Mouse (Mus musculus): Measurements from ENCODE around the gene Kbtbd7. TPM values are rescaled to one million over a fixed set of nuclear protein-coding genes. Genes with fewer than 3 reads are reported as not detected.
"Not testable (repeated sequence)": the region's sequence is repeated elsewhere in the genome, so short reads cannot be mapped to it uniquely, and the experiment has no call there.

The Kbtbd7 gene
- polyA plus RNA-seq, 1 experiment from 2014 or later = 3.0 TPM

DNA sequence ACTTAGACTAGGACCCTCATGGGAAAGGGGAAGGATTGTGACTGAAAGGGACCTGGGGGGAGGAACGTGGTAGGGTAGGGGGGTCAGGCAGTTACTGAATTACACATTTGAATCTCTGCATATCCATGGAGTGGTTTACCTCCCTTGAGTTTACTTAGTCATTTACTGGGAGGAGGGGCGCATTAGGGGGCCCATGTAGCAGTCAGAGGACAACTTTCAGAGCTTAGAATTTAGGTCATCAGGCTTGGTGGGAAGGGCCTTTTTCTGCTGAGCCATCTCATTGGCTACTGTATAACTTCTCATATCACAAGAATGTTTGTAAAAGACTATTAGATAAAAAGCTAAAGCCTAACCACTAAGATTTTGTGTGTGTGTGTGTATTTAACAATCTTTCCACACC lies 15.6 kb upstream of the Kbtbd7 start:
- 0 out of 2 replicates have a peak, but pooled peaks cover 4% of the 10 kb centered on the region for H3K36me3 ChIP-seq (replicated peaks; ENCODE audit: insufficient read depth, low read length)
- ATAC-seq (no peak), DNase-seq (no peak)
- no peaks in the 10 kb centered on the region for H3K4me1 ChIP-seq (ENCODE audit: insufficient read depth)
- H3K27me3 ChIP-seq (ENCODE audit: insufficient read depth, low read length) = no peaks in the 10 kb centered on the region
- 64% methylated on average over 2 of the region's 2 CpGs for WGBS (ENCODE audit: insufficient replicate concordance)
- H3K4me2 ChIP-seq (ENCODE audit: low read depth, low read length) = no peak overlapping the region
- H3K9ac ChIP-seq (replicated peaks) = no peak overlapping the region
- H3K27ac ChIP-seq (ENCODE audit: low read depth) = no peak overlapping the region
- no peak for TF ChIP-seq EP300 (IDR thresholded peaks at IDR 0.05; ENCODE audit: low read depth)
- TF ChIP-seq CTCF (IDR thresholded peaks at IDR 0.05; ENCODE audit: low read depth) = no peak
- H3K9me3 ChIP-seq (ENCODE audit: low read length) = no peaks in the 10 kb centered on the region
- H3K4me3 ChIP-seq (ENCODE audit: low read depth, low read length) = no peak overlapping the region

DNA sequence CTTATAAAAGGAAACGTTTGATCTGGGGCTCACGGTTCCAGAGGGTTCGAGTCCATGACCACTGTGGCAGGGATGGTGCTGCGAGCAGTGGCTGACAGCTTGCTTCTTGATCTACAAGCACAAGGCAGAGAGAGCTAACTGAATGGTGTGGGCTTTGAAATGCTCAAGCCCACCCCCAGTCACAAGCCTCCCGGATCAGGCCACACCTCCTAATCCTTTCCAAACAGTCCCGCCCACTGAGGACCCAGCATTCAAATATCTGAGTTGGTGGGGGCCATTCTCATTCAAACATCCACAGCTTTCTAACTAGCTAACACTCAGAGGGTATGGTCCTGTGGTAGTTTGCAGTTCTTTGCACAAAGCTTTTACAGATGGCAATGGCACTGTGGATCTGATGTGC lies 13.2 kb upstream of the Kbtbd7 start:
- ATAC-seq (no peak), DNase-seq (no peak)
- WGBS (ENCODE audit: insufficient replicate concordance) = 85% methylated on average over 6 of the region's 6 CpGs
- H3K9ac ChIP-seq (replicated peaks) = no peak overlapping the region
- H3K4me1 ChIP-seq (ENCODE audit: insufficient read depth) = no peaks in the 10 kb centered on the region
- H3K27me3 ChIP-seq (ENCODE audit: insufficient read depth, low read length) = no peaks in the 10 kb centered on the region
- no peak overlapping the region for H3K4me2 ChIP-seq (ENCODE audit: low read depth, low read length)
- no peak overlapping the region for H3K27ac ChIP-seq (ENCODE audit: low read depth)
- no peaks in the 10 kb centered on the region for H3K9me3 ChIP-seq (ENCODE audit: low read length)
- no peak overlapping the region for H3K4me3 ChIP-seq (ENCODE audit: low read depth, low read length)
- H3K36me3 ChIP-seq (replicated peaks; ENCODE audit: insufficient read depth, low read length) = peaks cover 8% of the 10 kb centered on the region; the same call in 1 of the 2 replicates
- TF ChIP-seq EP300 (IDR thresholded peaks at IDR 0.05; ENCODE audit: low read depth) (no peak), CTCF (IDR thresholded peaks at IDR 0.05; ENCODE audit: low read depth) (no peak)

DNA sequence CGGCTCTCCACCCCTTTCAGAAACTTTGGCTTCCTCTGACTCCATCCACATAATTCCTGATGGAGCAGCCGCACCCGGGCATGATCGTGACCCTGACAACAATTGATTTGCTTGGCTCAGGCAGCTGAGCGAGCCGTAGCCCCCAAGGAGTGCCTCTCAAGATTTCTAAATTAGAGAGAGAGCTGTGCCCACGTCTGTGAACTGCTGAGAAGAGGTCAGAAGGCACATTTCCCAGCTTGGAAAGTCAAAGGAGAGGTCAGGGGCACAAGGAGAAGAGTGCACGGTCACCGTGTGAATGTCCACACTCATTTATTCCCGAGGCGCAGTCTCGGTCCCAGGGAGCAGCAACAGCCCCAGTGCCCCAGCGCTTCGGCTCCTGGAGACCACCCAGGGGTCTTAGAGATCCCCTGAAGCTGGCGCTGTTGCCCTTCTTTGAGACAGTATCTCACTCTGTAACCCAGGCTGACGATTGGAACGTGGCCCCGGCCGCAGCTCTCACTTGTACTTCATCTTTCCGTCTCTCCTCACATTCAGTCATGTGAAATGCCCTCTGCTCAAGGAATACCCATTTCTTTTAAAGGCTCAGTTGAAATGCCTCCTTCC lies 6.1 kb upstream of the Kbtbd7 start:
- TF ChIP-seq EP300 (IDR thresholded peaks at IDR 0.05; ENCODE audit: low read depth) = no peak
- no peak for TF ChIP-seq CTCF (IDR thresholded peaks at IDR 0.05; ENCODE audit: low read depth)
- no peak for DNase-seq
- H3K4me1 ChIP-seq (ENCODE audit: insufficient read depth) = no peaks in the 10 kb centered on the region
- ATAC-seq = no peak
- H3K4me2 ChIP-seq (ENCODE audit: low read depth, low read length) = no peak overlapping the region
- H3K9ac ChIP-seq (replicated peaks) = no peak overlapping the region
- no peaks in the 10 kb centered on the region for H3K27me3 ChIP-seq (ENCODE audit: insufficient read depth, low read length)
- peaks cover 14% of the 10 kb centered on the region for H3K36me3 ChIP-seq (replicated peaks; ENCODE audit: insufficient read depth, low read length)
- no peaks in the 10 kb centered on the region for H3K9me3 ChIP-seq (ENCODE audit: low read length)
- H3K27ac ChIP-seq (ENCODE audit: low read depth) = no peak overlapping the region
- no peak overlapping the region for H3K4me3 ChIP-seq (ENCODE audit: low read depth, low read length)
- WGBS (ENCODE audit: insufficient replicate concordance) = 83% methylated on average over 20 of the region's 20 CpGs

DNA sequence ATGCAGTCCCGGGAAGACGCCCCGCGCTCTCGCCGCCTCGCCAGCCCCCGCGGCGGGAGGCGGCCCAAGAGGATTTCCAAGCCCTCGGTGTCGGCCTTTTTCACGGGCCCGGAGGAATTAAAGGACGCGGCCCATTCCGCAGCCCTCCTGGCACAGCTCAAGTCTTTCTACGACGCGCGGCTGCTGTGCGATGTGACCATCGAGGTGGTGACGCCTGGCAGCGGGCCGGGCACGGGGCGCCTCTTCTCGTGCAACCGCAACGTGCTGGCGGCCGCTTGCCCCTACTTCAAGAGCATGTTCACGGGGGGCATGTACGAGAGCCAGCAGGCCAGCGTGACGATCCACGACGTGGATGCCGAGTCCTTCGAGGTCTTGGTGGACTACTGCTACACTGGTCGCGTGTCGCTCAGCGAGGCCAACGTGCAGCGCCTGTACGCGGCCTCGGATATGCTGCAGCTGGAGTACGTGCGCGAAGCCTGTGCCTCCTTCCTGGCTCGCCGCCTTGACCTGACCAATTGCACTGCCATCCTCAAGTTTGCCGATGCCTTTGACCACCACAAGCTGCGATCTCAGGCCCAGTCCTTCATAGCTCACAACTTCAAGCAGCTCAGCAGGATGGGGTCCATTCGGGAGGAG lies 537 bp downstream of the Kbtbd7 start:
- Histone ChIP-seq H3K4me1 (ENCODE audit: insufficient read depth) (peaks cover 11% of the 10 kb centered on the region), H3K27ac (ENCODE audit: low read depth) (peak overlapping the region; percentile 91), H3K4me2 (ENCODE audit: low read depth, low read length) (peak overlapping the region; percentile 65), H3K4me3 (ENCODE audit: low read depth, low read length) (peak overlapping the region; percentile 55), H3K9ac (replicated peaks) (peak overlapping the region; percentile 60)
- H3K27me3 ChIP-seq (ENCODE audit: insufficient read depth, low read length); DNase-seq; H3K36me3 ChIP-seq (replicated peaks; ENCODE audit: insufficient read depth, low read length); H3K9me3 ChIP-seq (ENCODE audit: low read length): not testable (repeated sequence)
- WGBS (ENCODE audit: insufficient replicate concordance) = 84% methylated on average over 4 of the region's 59 CpGs
- ATAC-seq = peak; percentile 44

DNA sequence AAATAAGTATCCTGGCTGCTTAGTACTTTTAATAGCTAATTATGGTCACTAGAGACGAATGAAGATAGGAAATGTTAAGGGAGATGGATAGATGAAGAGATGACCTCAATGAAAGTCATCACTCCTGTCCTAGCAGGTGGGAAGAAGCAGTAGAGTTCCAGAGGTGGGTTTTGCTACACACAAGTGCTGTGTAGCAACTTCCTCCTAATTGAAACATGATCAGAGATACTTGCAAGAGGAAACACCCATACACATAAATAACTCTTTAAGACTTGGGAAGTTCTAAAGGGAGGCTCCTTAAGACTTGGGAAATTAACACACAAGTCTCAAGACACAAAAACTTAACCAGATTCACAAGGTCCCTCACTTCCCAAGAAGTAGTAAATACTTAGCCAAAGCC lies 7.8 kb downstream of the Kbtbd7 start:
- H3K4me2 ChIP-seq (ENCODE audit: low read depth, low read length) = no peak overlapping the region
- ATAC-seq (no peak), DNase-seq (no peak)
- H3K36me3 ChIP-seq (replicated peaks; ENCODE audit: insufficient read depth, low read length) = no peaks in the 10 kb centered on the region
- H3K4me3 ChIP-seq (ENCODE audit: low read depth, low read length) = no peak overlapping the region
- TF ChIP-seq CTCF (IDR thresholded peaks at IDR 0.05; ENCODE audit: low read depth) = no peak
- no peak for TF ChIP-seq EP300 (IDR thresholded peaks at IDR 0.05; ENCODE audit: low read depth)
- no peak overlapping the region for H3K27ac ChIP-seq (ENCODE audit: low read depth)
- no peak overlapping the region for H3K9ac ChIP-seq (replicated peaks)
- 68% methylated on average over 1 of the region's 1 CpGs for WGBS (ENCODE audit: insufficient replicate concordance)
- H3K27me3 ChIP-seq (ENCODE audit: insufficient read depth, low read length) = no peaks in the 10 kb centered on the region
- no peaks in the 10 kb centered on the region for H3K4me1 ChIP-seq (ENCODE audit: insufficient read depth)
- H3K9me3 ChIP-seq (ENCODE audit: low read length) = no peaks in the 10 kb centered on the region

DNA sequence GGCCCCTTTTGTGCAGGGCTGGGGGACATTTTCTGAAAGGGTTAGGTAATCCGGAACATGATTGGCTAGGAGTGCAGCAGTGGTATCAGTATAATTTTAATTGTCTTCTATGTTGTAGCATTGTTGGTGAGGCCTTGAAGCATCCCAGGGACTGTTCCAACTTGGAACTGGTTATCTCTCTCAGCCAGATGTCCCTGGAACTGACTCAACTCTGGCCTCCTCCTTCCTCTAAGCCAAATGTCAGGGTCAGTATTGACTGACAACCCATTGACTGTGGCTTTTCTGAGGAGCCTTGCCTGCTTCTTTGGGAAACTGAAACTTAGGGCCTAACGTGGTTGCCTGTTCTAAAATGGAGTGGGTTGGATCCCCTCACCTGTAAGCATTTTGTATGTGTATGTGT lies 14.3 kb downstream of the Kbtbd7 start:
- Histone ChIP-seq H3K4me1 (ENCODE audit: insufficient read depth) (no peaks in the 10 kb centered on the region), H3K27ac (ENCODE audit: low read depth) (no peak overlapping the region), H3K36me3 (replicated peaks; ENCODE audit: insufficient read depth, low read length) (no peaks in the 10 kb centered on the region), H3K4me2 (ENCODE audit: low read depth, low read length) (no peak overlapping the region), H3K9me3 (ENCODE audit: low read length) (peaks cover 4% of the 10 kb centered on the region; the same call in 1 of the 2 replicates), H3K4me3 (ENCODE audit: low read depth, low read length) (no peak overlapping the region), H3K27me3 (ENCODE audit: insufficient read depth, low read length) (no peaks in the 10 kb centered on the region), H3K9ac (replicated peaks) (no peak overlapping the region)
- DNase-seq (no peak), ATAC-seq (peak; percentile 48; the same call in 1 of the 2 replicates)
- TF ChIP-seq EP300 (IDR thresholded peaks at IDR 0.05; ENCODE audit: low read depth) (no peak), CTCF (IDR thresholded peaks at IDR 0.05; ENCODE audit: low read depth) (no peak)
- 76% methylated on average over 2 of the region's 2 CpGs for WGBS (ENCODE audit: insufficient replicate concordance)

Measured in liver, postnatal 0 days (tissue).